ENCODE assay signal across 21 mouse cellular contexts in the genomic region with DNA sequence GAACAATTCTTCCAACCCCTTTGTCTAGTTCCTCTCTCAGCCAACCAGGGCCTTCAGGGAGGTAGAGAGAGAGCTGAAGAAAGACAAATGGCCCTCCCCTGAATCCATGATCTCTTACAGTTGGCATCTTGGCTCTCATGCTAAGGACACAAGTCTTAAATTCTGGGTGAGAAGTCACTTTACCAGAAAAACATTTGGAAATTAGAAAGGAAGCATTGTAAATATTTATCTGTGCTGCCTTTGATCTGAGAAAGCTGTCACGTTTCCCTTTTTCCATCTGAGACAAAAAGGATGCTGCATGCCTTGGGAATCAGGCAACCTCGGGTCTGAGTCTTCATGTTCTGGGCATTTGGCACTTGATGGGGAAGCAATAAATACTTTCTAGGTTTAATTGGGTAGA.
A peak's percentile ranks its signal among the peaks of the same experiment; 100 is the strongest.
DNase-seq lines count a peak whose midpoint lies in the region; ATAC-seq and TF ChIP-seq lines count a peak whose summit lies in the region.
"Had no signal": no experiment of that assay in that cellular context is flagged by ENCODE, and none has a peak within 500 bp of the region (broad histone marks: within the 10 kb centered on the region; RNA-seq: fewer than 3 reads in every experiment).

No protein-coding gene starts in this region.

- DNase-seq in adrenal gland, adult (ENCODE audit: inconsistent age in 2 of 2, low spot score in 1 of 2): peak; percentile 4 to 26
- no peak for DNase-seq in adrenal gland, postnatal 10 days
- peak; percentile 67 for DNase-seq in lung, embryonic 14.5 days
- no peak for DNase-seq in lung, adult 2 months
- DNase-seq in lung, postnatal 25 days (ENCODE audit: low spot score): peak; percentile 17
- DNase-seq in T-cell, adult 2 months (ENCODE audit: low spot score): no peak
- DNase-seq: B cell, adult 2 months; cerebellum, adult 2 months had no signal

- no peak overlapping the region for H3K9ac ChIP-seq in lung, embryonic 14.5 days
- H3K9ac ChIP-seq: hindbrain, embryonic 12.5 days had no signal

- TF ChIP-seq CTCF in lung, embryonic 14.5 days (IDR thresholded peaks at IDR 0.05; ENCODE audit: low read depth): no peak
- no peak for TF ChIP-seq CTCF in lung, adult 2 months (IDR thresholded peaks at IDR 0.05; ENCODE audit: insufficient read depth, low read length)

- peak overlapping the region; percentile 33 for H3K27ac ChIP-seq in lung, embryonic 14.5 days (ENCODE audit: low read depth)
- H3K27ac ChIP-seq: embryonic facial prominence, embryonic 10.5 days; forebrain, embryonic 10.5 days; gastrocnemius, adult 2 months; heart, adult 2 months; hindbrain, embryonic 12.5 days had no signal

- 24% methylated on average over 2 of the region's 2 CpGs for WGBS in lung, embryonic 14.5 days
- WGBS in lung, adult 2 months: 29% methylated on average over 2 of the region's 2 CpGs

- no peak overlapping the region for H3K4me2 ChIP-seq in lung, embryonic 14.5 days
- H3K4me2 ChIP-seq: heart, embryonic 11.5 days; hindbrain, embryonic 12.5 days had no signal

- no peak for TF ChIP-seq POLR2A in lung, adult 2 months (IDR thresholded peaks at IDR 0.05; ENCODE audit: borderline replicate concordance, extremely low read depth, low read depth, low read length)

- H3K4me1 ChIP-seq in lung, embryonic 14.5 days (ENCODE audit: insufficient read depth): peaks cover 4% of the 10 kb centered on the region; the same call in 1 of the 2 replicates
- H3K4me1 ChIP-seq in lung, adult 2 months (ENCODE audit: control insufficient read depth, insufficient read depth, low read length): peaks cover 10% of the 10 kb centered on the region
- H3K4me1 ChIP-seq: forebrain, embryonic 10.5 days; hindbrain, embryonic 12.5 days had no signal

- H3K27me3 ChIP-seq in lung, embryonic 14.5 days (ENCODE audit: insufficient read depth, low read length): no peaks in the 10 kb centered on the region
- H3K27me3 ChIP-seq: hindbrain, embryonic 12.5 days had no signal

- no peaks in the 10 kb centered on the region for H3K36me3 ChIP-seq in lung, embryonic 14.5 days (ENCODE audit: insufficient read depth)
- H3K36me3 ChIP-seq: embryonic facial prominence, embryonic 10.5 days; forebrain, embryonic 10.5 days; G1E; hindbrain, embryonic 12.5 days had no signal

- ATAC-seq in lung, embryonic 14.5 days (ENCODE audit: insufficient read depth): peak; percentile 65; the same call in 1 of the 2 replicates
- ATAC-seq in megakaryocyte progenitor cell, adult 5-6 weeks (replicated peaks; ENCODE audit: poor library complexity): no peak
- ATAC-seq: CD4-positive, CD25-positive, alpha-beta regulatory T cell, adult 4 months; forebrain, embryonic 14.5 days; hindbrain, embryonic 16.5 days; inflammation-experienced regulatory T-cells, adult 6 months had no signal

- H3K9me3 ChIP-seq in lung, embryonic 14.5 days (ENCODE audit: low read depth, low read length): no peaks in the 10 kb centered on the region
- H3K9me3 ChIP-seq: embryonic facial prominence, embryonic 10.5 days; forebrain, embryonic 10.5 days; hindbrain, embryonic 12.5 days had no signal

- H3K4me3 ChIP-seq in lung, embryonic 14.5 days (ENCODE audit: low read depth, low read length): no peak overlapping the region
- H3K4me3 ChIP-seq in lung, adult 2 months (replicated peaks; ENCODE audit: extremely low read depth, low read depth, low read length): no peak overlapping the region
- H3K4me3 ChIP-seq: embryonic facial prominence, embryonic 10.5 days; erythroblast, embryonic 14.5 days; forebrain, embryonic 10.5 days; gastrocnemius, adult 2 months; heart, adult 2 months; hindbrain, embryonic 12.5 days had no signal

Comparison
In these comparisons a context has a peak if more than half of its experiments do, and no peak if none do; other contexts are left out.
1. DNase-seq: peak in adrenal gland, adult (2 of 2), lung, embryonic 14.5 days (single experiment) and lung, postnatal 25 days (single experiment); none in adrenal gland, postnatal 10 days (single experiment), lung, adult 2 months (single experiment) and T-cell, adult 2 months (single experiment).